Mouse (Mus musculus): ENCODE measurements around the gene Fam167b. TPM values are rescaled to one million over a fixed set of nuclear protein-coding genes. Genes with fewer than 3 reads are reported as not detected.
"Not testable (repeated sequence)": the region's sequence is repeated elsewhere in the genome, so short reads cannot be mapped to it uniquely, and the experiment has no call there.

Gene Fam167b
- polyA plus RNA-seq, 1 experiment from 2014 or later = 0.19 TPM

GRCm38 (mm10) chr4:129541868-129542591 lies 36.3 kb downstream of the Fam167b start:
- no peaks in the 10 kb centered on the region for H3K27me3 ChIP-seq (ENCODE audit: control insufficient read depth, insufficient read depth, low read length)
- peak overlapping the region; percentile 81 for H3K4me3 ChIP-seq (ENCODE audit: low read depth, low read length)
- peak overlapping the region; percentile 86 for H3K9ac ChIP-seq (ENCODE audit: low read length)
- ATAC-seq (ENCODE audit: low FRiP score) = peak; percentile 14
- no peak for DNase-seq (ENCODE audit: low spot score, missing footprints)
- H3K4me1 ChIP-seq (ENCODE audit: control insufficient read depth, insufficient read depth, low read length) = peaks cover 8% of the 10 kb centered on the region
- H3K36me3 ChIP-seq (ENCODE audit: control insufficient read depth, insufficient read depth, low read length) = no peaks in the 10 kb centered on the region
- no peaks in the 10 kb centered on the region for H3K9me3 ChIP-seq (ENCODE audit: control insufficient read depth, low read length)
- WGBS = under 1% methylated on average over 30 of the region's 30 CpGs
- peak overlapping the region; percentile 61 for H3K4me2 ChIP-seq
- peak overlapping the region; percentile 70; the same call in 1 of the 2 replicates for H3K27ac ChIP-seq (ENCODE audit: low read depth, low read length)

- ATAC-seq (ENCODE audit: low FRiP score) = no peak
- H3K4me1 ChIP-seq (ENCODE audit: control insufficient read depth, insufficient read depth, low read length) = peaks cover 8% of the 10 kb centered on the region
- no peak overlapping the region for H3K27ac ChIP-seq (ENCODE audit: low read depth, low read length)
- no peak overlapping the region for H3K4me2 ChIP-seq
- H3K9ac ChIP-seq (ENCODE audit: low read length) = no peak overlapping the region
- 95% methylated on average over 6 of the region's 6 CpGs for WGBS
- no peaks in the 10 kb centered on the region for H3K9me3 ChIP-seq (ENCODE audit: control insufficient read depth, low read length)
- H3K27me3 ChIP-seq (ENCODE audit: control insufficient read depth, insufficient read depth, low read length) = no peaks in the 10 kb centered on the region
- H3K36me3 ChIP-seq (ENCODE audit: control insufficient read depth, insufficient read depth, low read length) = 0 out of 2 replicates have a peak, but pooled peaks cover 3% of the 10 kb centered on the region
- DNase-seq (ENCODE audit: low spot score, missing footprints) = no peak
- no peak overlapping the region for H3K4me3 ChIP-seq (ENCODE audit: low read depth, low read length)
Measured at GRCm38 (mm10) chr4:129540012-129540411, 38.3 kb downstream of the Fam167b start.

GRCm38 (mm10) chr4:129528901-129529300 lies 49.4 kb downstream of the Fam167b start:
- H3K4me3 ChIP-seq (ENCODE audit: low read depth, low read length); H3K4me2 ChIP-seq; H3K9me3 ChIP-seq (ENCODE audit: control insufficient read depth, low read length); ATAC-seq (ENCODE audit: low FRiP score); H3K27me3 ChIP-seq (ENCODE audit: control insufficient read depth, insufficient read depth, low read length); H3K4me1 ChIP-seq (ENCODE audit: control insufficient read depth, insufficient read depth, low read length); H3K27ac ChIP-seq (ENCODE audit: low read depth, low read length); H3K9ac ChIP-seq (ENCODE audit: low read length): not testable (repeated sequence)
- peaks cover 36% of the 10 kb centered on the region for H3K36me3 ChIP-seq (ENCODE audit: control insufficient read depth, insufficient read depth, low read length)
- 95% methylated on average over 5 of the region's 6 CpGs for whole genome bisulfite sequencing
- DNase-seq (ENCODE audit: low spot score, missing footprints) = peak; percentile 61

Small RNA genes lying within 50 kb of the gene (microRNA-seq; reads per million reads assigned to microRNA genes)
- gene Mir8119 = not detected

Other genes with a start within 250 kb of the Fam167b start
- gene Rbbp4, start 243.2 kb downstream of the Fam167b start, polyA plus RNA-seq (2014; fragmentation: Nextera tagmentation; extraction: Ambion mirVana) = 561 and 604 TPM in 2 replicates
- gene Zbtb8os, start 242.9 kb downstream of the Fam167b start, polyA plus RNA-seq (2014; fragmentation: Nextera tagmentation; extraction: Ambion mirVana) = 42.7 and 45.0 TPM in 2 replicates
- gene Zbtb8a, start 200.4 kb downstream of the Fam167b start, polyA plus RNA-seq (2014; fragmentation: Nextera tagmentation; extraction: Ambion mirVana) = 6.7 and 8.3 TPM in 2 replicates
- gene Zbtb8b, start 137.7 kb downstream of the Fam167b start, polyA plus RNA-seq (2014; fragmentation: Nextera tagmentation; extraction: Ambion mirVana) = 2.0 and 2.4 TPM in 2 replicates
- 23.3 and 23.7 TPM in 2 replicates for gene Bsdc1, start 117.0 kb downstream of the Fam167b start, polyA plus RNA-seq (2014; fragmentation: Nextera tagmentation; extraction: Ambion mirVana)
- gene Tssk3, start 87.5 kb downstream of the Fam167b start, polyA plus RNA-seq (2014; fragmentation: Nextera tagmentation; extraction: Ambion mirVana) = not detected in 2 replicates
- not detected in 2 replicates for gene Fam229a, start 87.4 kb downstream of the Fam167b start, polyA plus RNA-seq (2014; fragmentation: Nextera tagmentation; extraction: Ambion mirVana)
- 1,816 and 1,974 TPM in 2 replicates for gene Marcksl1, start 65.0 kb downstream of the Fam167b start, polyA plus RNA-seq (2014; fragmentation: Nextera tagmentation; extraction: Ambion mirVana)
- 225 and 234 TPM in 2 replicates for gene Hdac1, start 35.8 kb downstream of the Fam167b start, polyA plus RNA-seq (2014; fragmentation: Nextera tagmentation; extraction: Ambion mirVana)
- 4.5 and 5.3 TPM in 2 replicates for gene Lck, start 4.9 kb downstream of the Fam167b start, polyA plus RNA-seq (2014; fragmentation: Nextera tagmentation; extraction: Ambion mirVana)
- gene Eif3i, start 22.1 kb upstream of the Fam167b start, polyA plus RNA-seq (2014; fragmentation: Nextera tagmentation; extraction: Ambion mirVana) = 251 and 259 TPM in 2 replicates
- 178 and 188 TPM in 2 replicates for gene Tmem234, start 22.1 kb upstream of the Fam167b start, polyA plus RNA-seq (2014; fragmentation: Nextera tagmentation; extraction: Ambion mirVana)
- 1.7 and 3.0 TPM in 2 replicates for gene Dcdc2b, start 35.7 kb upstream of the Fam167b start, polyA plus RNA-seq (2014; fragmentation: Nextera tagmentation; extraction: Ambion mirVana)
- 21.3 and 23.9 TPM in 2 replicates for gene Iqcc, start 40.5 kb upstream of the Fam167b start, polyA plus RNA-seq (2014; fragmentation: Nextera tagmentation; extraction: Ambion mirVana)
- gene Ccdc28b, start 45.4 kb upstream of the Fam167b start, polyA plus RNA-seq (2014; fragmentation: Nextera tagmentation; extraction: Ambion mirVana) = 70.0 and 73.9 TPM in 2 replicates
- gene Txlna, start 62.5 kb upstream of the Fam167b start, polyA plus RNA-seq (2014; fragmentation: Nextera tagmentation; extraction: Ambion mirVana) = 89.6 and 101 TPM in 2 replicates
- gene Kpna6, start 94.2 kb upstream of the Fam167b start, polyA plus RNA-seq (2014; fragmentation: Nextera tagmentation; extraction: Ambion mirVana) = 13.6 and 14.9 TPM in 2 replicates
- gene Tmem39b, start 118.3 kb upstream of the Fam167b start, polyA plus RNA-seq (2014; fragmentation: Nextera tagmentation; extraction: Ambion mirVana) = 35.6 and 36.3 TPM in 2 replicates
- gene Khdrbs1, start 163.8 kb upstream of the Fam167b start, polyA plus RNA-seq (2014; fragmentation: Nextera tagmentation; extraction: Ambion mirVana) = 189 and 190 TPM in 2 replicates
- 368 TPM in 2 replicates for gene Ptp4a2, start 232.7 kb upstream of the Fam167b start, polyA plus RNA-seq (2014; fragmentation: Nextera tagmentation; extraction: Ambion mirVana)